Mouse (Mus musculus) hindbrain, postnatal 0 days (tissue): ENCODE measurements around the gene Hhatl. TPM values are rescaled to one million over a fixed set of nuclear protein-coding genes. Genes with fewer than 3 reads are reported as not detected.

Experiments
- ATAC-seq: fragments of 200-750 bp; cut with Nextera tagmentation; 2 replicates; pipeline ENCODE4 v1.8.0; 2017; ENCODE audit warnings: mild to moderate bottlenecking, moderate TSS enrichment, moderate library complexity
- DNase-seq: peaks from one replicate; pipeline ENCODE4 v3.0.0-alpha.2; 2015; ENCODE audit warnings: low spot score
- H3K27ac ChIP-seq: fragments of 300-500 bp; sonication (generic); 2 replicates; pipeline ENCODE4 v1.5.1; 2014; ENCODE audit warnings: mild to moderate bottlenecking
- H3K27me3 ChIP-seq: fragments of 300-500 bp; sonication (generic); 2 replicates; pipeline ENCODE4 v1.6.1; 2014; ENCODE audit warnings: low read length, mixed read lengths; ENCODE audit not compliant: insufficient read depth
- H3K36me3 ChIP-seq: fragments of 300-500 bp; sonication (generic); 2 replicates; pipeline ENCODE4 v1.6.1; 2014; ENCODE audit warnings: low read length, mixed read lengths; ENCODE audit not compliant: insufficient read depth
- H3K4me1 ChIP-seq: fragments of 300-500 bp; sonication (generic); 2 replicates; pipeline ENCODE4 v1.6.1; 2014; ENCODE audit warnings: antibody characterized with exemption, low read length, mixed read lengths; ENCODE audit not compliant: insufficient read depth
- H3K4me2 ChIP-seq: fragments of 300-500 bp; sonication (generic); 2 replicates; pipeline ENCODE4 v1.6.1; 2014; ENCODE audit warnings: low read depth, mild to moderate bottlenecking, low read length, moderate library complexity, mixed read lengths
- H3K4me3 ChIP-seq: fragments of 300-500 bp; sonication (generic); 2 replicates; pipeline ENCODE4 v1.5.1; 2014; ENCODE audit warnings: low read length
- H3K9ac ChIP-seq: fragments of 300-500 bp; sonication (generic); replicated peaks from 2 replicates; pipeline ENCODE4 v1.6.1; 2014; ENCODE audit warnings: mild to moderate bottlenecking, low read length, moderate library complexity, mixed read lengths
- H3K9me3 ChIP-seq: fragments of 300-500 bp; sonication (generic); 2 replicates; pipeline ENCODE4 v1.6.1; 2016; ENCODE audit warnings: low read length, mixed read lengths
- CTCF ChIP-seq: IDR thresholded peaks from 2 replicates; pipeline ENCODE4 v1.5.1; 2016; ENCODE audit warnings: antibody characterized with exemption, control low read depth, low read depth
- WGBS: fragments of 180-500 bp; shearing (Covaris S2); extraction: QIAGEN DNeasy Blood & Tissue Kit; methylation state at CpG from one replicate; pipeline ENCODE4 v1.1.7; 2014; 5-methylcytosine and 5-hydroxymethylcytosine counted together
- polyA plus RNA-seq: library from polyadenylated mRNA; unstranded; fragments of >200 nt; fragmentation: Nextera tagmentation; extraction: Ambion mirVana; gene quantifications from 2 replicates; pipeline ENCODE4 v1.2.1, GENCODE M21; 2015
- total RNA-seq: library from RNA; depleted of rRNA; stranded (reverse); fragments of >200 nt; gene quantifications from 2 replicates; pipeline ENCODE4 v1.2.3, GENCODE M21; 2014

Gene Hhatl
- total and polyA plus RNA-seq, 2 experiments from 2014 or later = 0.85 to 1.8 TPM

DNA sequence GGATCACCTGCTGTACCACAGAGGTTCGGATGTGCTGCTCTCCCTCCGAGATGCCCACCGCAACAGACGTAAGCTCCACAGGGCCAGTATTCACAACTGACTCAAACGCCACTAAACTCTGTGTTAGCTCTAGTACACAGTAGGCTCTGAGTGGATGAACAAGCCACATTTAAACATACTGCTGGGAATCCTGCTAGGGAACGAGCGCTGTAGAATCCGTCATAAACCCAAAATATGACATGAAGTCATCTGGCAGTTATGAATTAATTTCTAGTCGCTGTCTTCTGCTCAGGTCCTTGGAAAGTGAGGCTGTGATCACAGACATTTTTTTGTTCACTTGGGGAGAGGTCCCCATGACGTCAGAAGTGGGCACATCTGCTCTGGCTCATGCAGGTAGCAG lies 16.4 kb downstream of the Hhatl start:
- WGBS = 77% methylated on average over 10 of the region's 10 CpGs
- Histone ChIP-seq H3K9ac (no peak overlapping the region), H3K4me3 (no peak overlapping the region), H3K27me3 (peaks cover 9% of the 10 kb centered on the region; the same call in 1 of the 2 replicates), H3K4me1 (no peaks in the 10 kb centered on the region), H3K9me3 (no peaks in the 10 kb centered on the region), H3K36me3 (no peaks in the 10 kb centered on the region), H3K27ac (no peak overlapping the region), H3K4me2 (no peak overlapping the region)
- no peak for TF ChIP-seq CTCF
- ATAC-seq = no peak
- no peak for DNase-seq

DNA sequence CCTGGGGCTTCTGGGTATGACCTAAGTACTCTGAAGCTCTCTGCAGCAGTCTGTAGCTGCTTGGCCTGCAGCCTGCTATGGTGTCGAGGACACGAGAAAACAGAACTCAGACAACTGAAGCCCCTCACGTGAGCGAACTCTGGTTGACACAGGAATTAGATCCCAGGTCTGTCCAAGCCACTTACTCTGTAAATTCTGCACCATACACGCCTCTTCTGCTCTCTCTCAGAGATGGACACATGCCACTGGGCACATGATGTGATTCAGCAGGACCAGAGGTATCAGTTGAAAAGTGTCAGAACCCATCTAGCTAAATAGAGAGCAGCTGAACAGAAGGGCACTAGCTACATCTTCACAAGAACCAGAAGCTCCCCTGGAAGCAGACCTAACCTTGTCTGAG lies 19.9 kb downstream of the Hhatl start:
- no peak for TF ChIP-seq CTCF
- ATAC-seq (no peak), DNase-seq (no peak)
- Histone ChIP-seq H3K27me3 (0 out of 2 replicates have a peak, but pooled peaks cover 9% of the 10 kb centered on the region), H3K27ac (no peak overlapping the region), H3K4me3 (no peak overlapping the region), H3K9me3 (no peaks in the 10 kb centered on the region), H3K36me3 (peaks cover 8% of the 10 kb centered on the region), H3K4me2 (no peak overlapping the region), H3K9ac (no peak overlapping the region), H3K4me1 (no peaks in the 10 kb centered on the region)
- 68% methylated on average over 5 of the region's 5 CpGs for whole genome bisulfite sequencing

DNA sequence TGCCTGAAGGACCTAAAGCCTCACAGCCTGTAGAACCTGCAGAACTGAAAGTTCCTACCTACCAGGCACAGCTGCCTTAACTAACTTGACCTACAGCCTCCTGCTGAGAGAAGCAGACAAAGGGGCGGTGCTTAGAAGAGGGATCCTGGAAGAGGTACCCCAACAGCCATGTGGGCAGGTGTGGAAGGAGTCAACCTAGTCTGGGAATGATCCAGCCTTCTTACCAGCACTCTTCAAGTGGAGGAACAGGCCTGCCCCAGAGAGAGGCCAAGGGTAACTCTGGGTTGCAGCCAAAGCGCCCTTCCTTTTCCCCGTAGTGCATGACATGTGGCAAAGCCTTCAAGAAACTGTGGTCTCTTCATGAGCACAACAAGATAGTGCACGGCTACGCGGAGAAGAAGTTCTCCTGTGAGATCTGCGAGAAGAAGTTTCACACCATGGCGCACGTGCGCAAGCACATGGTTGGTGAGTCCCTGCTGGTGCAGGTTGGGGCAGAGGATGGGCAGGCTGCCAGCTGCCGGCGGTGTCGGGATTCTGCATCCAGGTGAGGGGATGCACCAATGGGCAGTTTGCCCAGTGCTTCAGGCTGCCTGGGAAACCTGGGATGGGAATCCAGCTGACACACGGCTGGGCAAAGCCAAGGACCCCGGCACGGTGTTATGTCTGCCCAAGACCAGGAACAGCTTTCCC lies 27.0 kb downstream of the Hhatl start:
- Histone ChIP-seq H3K4me1 (peaks cover 13% of the 10 kb centered on the region), H3K27me3 (no peaks in the 10 kb centered on the region), H3K4me2 (no peak overlapping the region), H3K9me3 (no peaks in the 10 kb centered on the region), H3K36me3 (peaks cover 42% of the 10 kb centered on the region), H3K27ac (no peak overlapping the region), H3K9ac (no peak overlapping the region), H3K4me3 (no peak overlapping the region)
- WGBS = 75% methylated on average over 16 of the region's 16 CpGs
- peak; percentile 49 for DNase-seq
- no peak for ATAC-seq
- TF ChIP-seq CTCF = no peak

DNA sequence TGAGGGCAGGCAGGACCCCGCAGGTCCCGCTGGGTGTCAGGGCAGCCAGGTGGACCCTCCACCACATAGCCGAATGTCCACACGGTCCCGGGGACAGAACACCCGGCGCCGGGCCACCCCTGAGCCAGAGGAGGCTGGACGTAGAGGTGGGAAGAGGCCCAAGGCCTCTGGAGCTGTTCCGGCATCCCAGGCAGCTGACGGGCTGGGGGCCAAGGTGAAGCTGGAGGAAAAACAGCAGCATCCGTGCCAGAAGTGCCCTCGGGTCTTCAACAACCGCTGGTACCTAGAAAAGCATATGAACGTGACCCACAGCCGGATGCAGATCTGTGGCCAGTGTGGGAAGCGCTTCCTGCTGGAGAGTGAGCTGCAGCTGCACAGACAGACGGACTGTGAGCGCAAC lies 28.6 kb downstream of the Hhatl start:
- TF ChIP-seq CTCF = no peak
- Histone ChIP-seq H3K36me3 (peaks cover 42% of the 10 kb centered on the region), H3K4me3 (no peak overlapping the region), H3K27me3 (no peaks in the 10 kb centered on the region), H3K27ac (no peak overlapping the region), H3K9ac (no peak overlapping the region), H3K9me3 (no peaks in the 10 kb centered on the region), H3K4me1 (peaks cover 15% of the 10 kb centered on the region), H3K4me2 (no peak overlapping the region)
- DNase-seq (no peak), ATAC-seq (no peak)
- 86% methylated on average over 19 of the region's 19 CpGs for WGBS

DNA sequence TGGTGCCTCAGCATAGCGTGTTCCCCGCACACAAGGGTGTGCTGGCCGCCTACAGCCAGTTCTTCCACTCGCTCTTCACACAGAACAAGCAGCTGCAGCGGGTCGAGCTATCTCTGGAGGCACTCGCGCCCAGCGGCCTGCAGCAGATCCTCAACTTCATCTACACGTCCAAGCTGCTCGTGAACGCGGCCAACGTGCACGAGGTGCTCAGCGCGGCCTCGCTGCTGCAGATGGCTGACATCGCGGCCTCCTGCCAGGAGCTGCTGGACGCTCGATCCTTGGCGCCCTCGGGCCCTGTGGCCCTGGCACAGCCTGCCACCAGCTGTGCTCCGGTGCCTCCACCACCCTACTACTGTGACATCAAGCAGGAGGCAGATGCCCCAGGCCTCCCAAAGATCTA lies 29.5 kb downstream of the Hhatl start:
- Histone ChIP-seq H3K9me3 (no peaks in the 10 kb centered on the region), H3K9ac (no peak overlapping the region), H3K4me2 (no peak overlapping the region), H3K27me3 (no peaks in the 10 kb centered on the region), H3K4me3 (no peak overlapping the region), H3K4me1 (peaks cover 19% of the 10 kb centered on the region), H3K36me3 (peaks cover 37% of the 10 kb centered on the region), H3K27ac (no peak overlapping the region)
- ATAC-seq (no peak), DNase-seq (peak; percentile 22)
- 72% methylated on average over 25 of the region's 25 CpGs for WGBS
- TF ChIP-seq CTCF = no peak

DNA sequence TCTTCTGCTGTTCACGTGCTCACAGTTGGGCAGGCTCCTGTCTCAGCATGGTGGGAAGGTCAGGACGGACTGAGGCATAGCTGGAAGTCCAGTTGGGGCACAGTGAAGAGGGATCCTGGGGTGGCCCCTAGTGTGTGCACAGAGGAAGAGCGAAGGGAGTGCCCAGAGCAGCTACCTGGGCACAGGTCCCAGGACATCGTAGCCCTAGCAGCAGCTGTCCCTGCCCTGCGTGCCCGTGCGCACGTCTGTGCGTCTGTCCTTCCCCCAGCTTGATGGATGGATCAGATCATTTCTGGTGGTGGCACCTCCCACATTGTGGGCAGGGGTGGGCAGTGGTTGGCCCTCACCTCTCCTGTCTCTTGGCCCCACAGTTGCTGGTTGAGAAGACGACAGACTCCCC lies 30.1 kb downstream of the Hhatl start:
- H3K4me3 ChIP-seq = no peak overlapping the region
- peaks cover 32% of the 10 kb centered on the region for H3K36me3 ChIP-seq
- H3K4me2 ChIP-seq = no peak overlapping the region
- no peak for TF ChIP-seq CTCF
- 82% methylated on average over 10 of the region's 10 CpGs for WGBS
- peaks cover 19% of the 10 kb centered on the region for H3K4me1 ChIP-seq
- no peaks in the 10 kb centered on the region for H3K9me3 ChIP-seq
- H3K27ac ChIP-seq = no peak overlapping the region
- H3K9ac ChIP-seq = no peak overlapping the region
- H3K27me3 ChIP-seq = no peaks in the 10 kb centered on the region
- DNase-seq (no peak), ATAC-seq (no peak)

DNA sequence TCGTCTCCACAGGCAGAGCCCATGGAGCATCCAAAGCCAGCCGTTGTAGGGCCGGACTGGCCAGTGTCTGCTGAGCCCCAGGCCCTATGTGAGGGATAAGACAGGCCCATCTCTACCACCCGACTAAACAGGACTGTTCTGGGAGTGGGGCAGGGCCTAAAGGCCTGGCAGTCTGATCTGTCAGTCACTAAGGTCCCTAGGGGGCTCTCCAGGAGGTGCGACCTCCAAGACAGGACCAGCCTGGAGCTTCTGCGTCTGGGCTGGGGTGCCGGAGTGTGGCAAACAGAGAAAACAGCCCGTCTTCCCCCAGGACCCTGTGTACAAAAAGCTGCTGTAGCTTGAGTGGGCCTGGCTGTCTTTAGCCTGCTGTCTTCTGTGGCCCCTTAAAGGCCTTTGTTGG lies 30.5 kb downstream of the Hhatl start:
- 61% methylated on average over 8 of the region's 8 CpGs for WGBS
- no peak overlapping the region for H3K9ac ChIP-seq

More for the DNA sequence above, 30.5 kb downstream of the Hhatl start:
- peaks cover 27% of the 10 kb centered on the region for H3K36me3 ChIP-seq
- no peak overlapping the region for H3K4me3 ChIP-seq
- no peaks in the 10 kb centered on the region for H3K27me3 ChIP-seq
- no peak for TF ChIP-seq CTCF
- peaks cover 19% of the 10 kb centered on the region for H3K4me1 ChIP-seq
- DNase-seq = no peak
- no peaks in the 10 kb centered on the region for H3K9me3 ChIP-seq
- H3K4me2 ChIP-seq = peak overlapping the region; percentile 90; the same call in 1 of the 2 replicates
- no peak overlapping the region for H3K27ac ChIP-seq
- ATAC-seq = no peak
